Mouse (Mus musculus): ENCODE data around the gene Cep128. TPM values are rescaled to one million over a fixed set of nuclear protein-coding genes. Genes with fewer than 3 reads are reported as not detected.
A peak's percentile ranks its signal among the peaks of the same experiment; 100 is the strongest.

Cep128 gene
- polyA plus RNA-seq, 1 experiment from 2014 or later = 10.2 TPM

DNA sequence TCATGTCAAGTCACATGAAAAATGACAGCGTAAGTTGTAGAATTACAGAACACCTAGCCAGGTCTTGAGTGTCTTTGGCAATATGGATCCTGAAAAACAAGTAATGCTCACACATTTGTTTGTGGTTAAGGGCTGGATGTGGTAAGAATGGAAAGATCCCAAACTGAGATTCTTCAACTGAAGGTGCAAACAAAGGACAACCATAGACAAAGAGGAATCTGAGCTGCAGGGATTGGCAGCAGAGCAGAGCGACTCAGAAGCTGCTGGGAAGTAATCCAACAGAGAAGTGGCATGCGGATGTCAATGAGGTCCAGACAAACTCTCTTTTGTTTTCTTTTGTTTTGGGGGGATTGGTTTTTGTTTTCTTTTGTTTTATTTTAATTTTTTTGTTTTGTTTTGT lies 121.4 kb downstream of the Cep128 start:
- WGBS = 90% methylated on average over 3 of the region's 3 CpGs
- ATAC-seq (ENCODE audit: insufficient number of reproducible peaks, insufficient read depth, low FRiP score, low TSS enrichment, low read depth) = no peak
- H3K36me3 ChIP-seq = no peaks in the 10 kb centered on the region; the same call in 1 of the 2 replicates

DNA sequence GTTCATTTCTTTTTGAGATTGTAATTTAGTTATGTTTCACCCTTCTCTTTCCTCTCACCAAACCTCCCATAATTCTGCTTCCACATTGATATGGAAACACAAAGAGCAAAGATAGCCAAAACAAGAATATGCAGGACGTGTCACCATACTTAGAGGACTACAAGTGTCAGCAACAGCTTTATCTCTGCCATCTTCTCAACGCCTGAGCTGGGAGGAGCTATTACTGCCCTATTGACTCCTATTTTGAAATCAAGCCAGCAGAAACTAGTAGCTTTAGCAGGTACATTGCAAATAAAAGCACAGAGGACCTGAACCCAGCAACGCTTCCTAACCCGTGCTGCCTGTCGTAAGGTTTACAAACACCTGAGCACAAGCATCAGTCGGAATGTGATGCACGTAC lies 127.9 kb downstream of the Cep128 start:
- no peak overlapping the region for H3K27ac ChIP-seq
- no peaks in the 10 kb centered on the region for H3K27me3 ChIP-seq
- no peaks in the 10 kb centered on the region for H3K4me1 ChIP-seq (replicated peaks)
- no peaks in the 10 kb centered on the region for H3K9me3 ChIP-seq
- WGBS = 89% methylated on average over 7 of the region's 7 CpGs
- no peak for ATAC-seq (ENCODE audit: insufficient number of reproducible peaks, insufficient read depth, low FRiP score, low TSS enrichment, low read depth)
- no peaks in the 10 kb centered on the region; the same call in 1 of the 2 replicates for H3K36me3 ChIP-seq
- no peak overlapping the region for H3K4me2 ChIP-seq
- H3K4me3 ChIP-seq (replicated peaks) = no peak overlapping the region
- no peak overlapping the region for H3K9ac ChIP-seq (replicated peaks)

More for the DNA sequence above, 121.4 kb downstream of the Cep128 start:
- no peak overlapping the region for H3K4me2 ChIP-seq
- no peaks in the 10 kb centered on the region for H3K27me3 ChIP-seq
- H3K4me1 ChIP-seq (replicated peaks) = no peaks in the 10 kb centered on the region
- no peak overlapping the region for H3K9ac ChIP-seq (replicated peaks)
- H3K9me3 ChIP-seq = no peaks in the 10 kb centered on the region
- no peak overlapping the region for H3K27ac ChIP-seq
- no peak overlapping the region for H3K4me3 ChIP-seq (replicated peaks)

DNA sequence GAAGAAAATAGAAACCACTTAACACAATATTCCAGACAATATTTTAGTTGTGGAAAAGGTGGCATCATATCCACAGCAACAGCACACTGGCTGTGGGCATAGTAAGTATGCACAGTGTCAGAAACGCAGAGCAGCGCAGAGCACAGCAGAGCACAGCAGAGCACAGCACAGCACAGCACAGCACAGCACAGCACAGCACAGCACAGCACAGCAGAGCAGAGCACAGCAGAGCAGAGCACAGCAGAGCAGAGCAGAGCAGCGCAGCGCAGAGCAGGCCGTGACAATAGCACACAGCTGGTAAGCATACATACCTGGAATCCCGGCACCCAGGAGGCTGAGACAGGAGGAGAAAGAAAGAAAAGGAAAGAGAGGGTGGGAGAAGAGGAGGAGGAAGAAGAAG lies 129.4 kb downstream of the Cep128 start:
- no peak overlapping the region for H3K4me3 ChIP-seq (replicated peaks)
- ATAC-seq (ENCODE audit: insufficient number of reproducible peaks, insufficient read depth, low FRiP score, low TSS enrichment, low read depth) = no peak
- H3K9ac ChIP-seq (replicated peaks) = no peak overlapping the region
- no peak overlapping the region for H3K4me2 ChIP-seq
- H3K27ac ChIP-seq = no peak overlapping the region
- H3K9me3 ChIP-seq = no peaks in the 10 kb centered on the region
- H3K36me3 ChIP-seq = no peaks in the 10 kb centered on the region; the same call in 1 of the 2 replicates
- no peaks in the 10 kb centered on the region for H3K4me1 ChIP-seq (replicated peaks)
- no peaks in the 10 kb centered on the region for H3K27me3 ChIP-seq
- 98% methylated on average over 6 of the region's 6 CpGs for WGBS

DNA sequence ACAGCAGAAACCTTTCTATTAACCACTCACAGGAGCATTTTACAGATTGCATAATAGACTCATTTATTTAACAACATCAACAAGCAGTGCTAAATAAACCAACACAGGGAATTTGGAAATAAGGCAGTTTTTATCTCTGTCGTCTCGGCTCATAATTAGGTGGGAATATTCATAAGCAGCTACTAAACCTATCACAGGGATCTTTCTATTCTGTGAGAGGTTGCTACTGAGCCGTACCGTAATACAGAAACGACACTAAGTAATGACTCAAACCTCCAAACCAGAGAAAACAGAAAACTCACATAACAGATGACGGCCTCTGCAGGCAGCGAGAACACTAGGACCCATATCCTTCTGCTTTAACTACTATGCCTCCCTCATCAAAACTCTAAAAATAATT lies 163.6 kb downstream of the Cep128 start:
- Histone ChIP-seq H3K27me3 (no peaks in the 10 kb centered on the region), H3K4me2 (no peak overlapping the region), H3K4me1 (replicated peaks) (no peaks in the 10 kb centered on the region), H3K9ac (replicated peaks) (no peak overlapping the region), H3K9me3 (no peaks in the 10 kb centered on the region), H3K36me3 (no peaks in the 10 kb centered on the region), H3K27ac (no peak overlapping the region), H3K4me3 (replicated peaks) (no peak overlapping the region)
- WGBS = 91% methylated on average over 7 of the region's 7 CpGs
- ATAC-seq (ENCODE audit: insufficient number of reproducible peaks, insufficient read depth, low FRiP score, low TSS enrichment, low read depth) = no peak

DNA sequence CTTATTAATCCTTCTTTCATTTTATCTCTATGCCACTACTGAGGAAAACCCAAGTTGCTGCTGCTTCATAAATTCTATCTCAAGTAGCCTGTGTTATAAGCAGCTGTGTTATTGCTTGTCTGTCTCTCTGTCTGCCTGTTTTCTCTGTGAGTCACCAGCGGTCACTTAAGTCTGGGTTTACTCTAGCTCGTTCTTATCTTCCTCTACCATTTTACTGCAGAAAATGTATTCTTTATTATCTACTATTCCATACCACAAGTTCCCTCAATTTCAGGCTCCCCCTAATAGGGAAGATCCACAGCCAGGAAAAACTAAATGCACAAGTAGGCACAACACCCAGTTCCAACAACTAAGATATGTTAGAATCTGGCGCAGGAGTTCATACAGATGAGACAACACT lies 178.7 kb downstream of the Cep128 start:
- Histone ChIP-seq H3K27me3 (no peaks in the 10 kb centered on the region), H3K9me3 (peaks cover 3% of the 10 kb centered on the region; the same call in 1 of the 2 replicates), H3K4me1 (replicated peaks) (no peaks in the 10 kb centered on the region), H3K4me2 (no peak overlapping the region), H3K36me3 (no peaks in the 10 kb centered on the region), H3K4me3 (replicated peaks) (no peak overlapping the region), H3K9ac (replicated peaks) (no peak overlapping the region), H3K27ac (no peak overlapping the region)
- WGBS = 89% methylated on average over 3 of the region's 3 CpGs
- no peak for ATAC-seq (ENCODE audit: insufficient number of reproducible peaks, insufficient read depth, low FRiP score, low TSS enrichment, low read depth)

DNA sequence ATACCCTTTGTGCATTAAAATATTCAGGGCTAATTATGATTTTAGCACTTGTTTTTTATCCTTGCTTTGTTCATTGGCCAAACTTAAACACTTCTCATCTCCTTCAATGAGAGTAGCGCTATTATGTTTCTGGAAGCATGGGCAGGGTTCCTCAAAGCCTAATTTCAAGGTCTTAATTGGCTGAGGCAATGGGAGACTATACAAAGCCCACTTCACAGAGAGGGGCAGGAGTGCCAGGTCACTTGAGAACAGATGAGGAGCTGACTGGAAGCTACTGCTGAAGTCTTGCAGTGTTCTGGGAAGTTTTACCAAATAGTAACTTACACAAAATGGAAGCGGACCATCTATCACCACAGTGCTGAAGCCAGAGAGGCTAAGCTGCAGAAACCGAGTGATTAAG lies 179.9 kb downstream of the Cep128 start:
- Histone ChIP-seq H3K9me3 (peaks cover 3% of the 10 kb centered on the region; the same call in 1 of the 2 replicates), H3K4me3 (replicated peaks) (no peak overlapping the region), H3K36me3 (no peaks in the 10 kb centered on the region), H3K4me2 (no peak overlapping the region), H3K4me1 (replicated peaks) (no peaks in the 10 kb centered on the region), H3K27me3 (no peaks in the 10 kb centered on the region), H3K27ac (no peak overlapping the region), H3K9ac (replicated peaks) (no peak overlapping the region)
- no peak for ATAC-seq (ENCODE audit: insufficient number of reproducible peaks, insufficient read depth, low FRiP score, low TSS enrichment, low read depth)
- WGBS = 94% methylated on average over 3 of the region's 3 CpGs

DNA sequence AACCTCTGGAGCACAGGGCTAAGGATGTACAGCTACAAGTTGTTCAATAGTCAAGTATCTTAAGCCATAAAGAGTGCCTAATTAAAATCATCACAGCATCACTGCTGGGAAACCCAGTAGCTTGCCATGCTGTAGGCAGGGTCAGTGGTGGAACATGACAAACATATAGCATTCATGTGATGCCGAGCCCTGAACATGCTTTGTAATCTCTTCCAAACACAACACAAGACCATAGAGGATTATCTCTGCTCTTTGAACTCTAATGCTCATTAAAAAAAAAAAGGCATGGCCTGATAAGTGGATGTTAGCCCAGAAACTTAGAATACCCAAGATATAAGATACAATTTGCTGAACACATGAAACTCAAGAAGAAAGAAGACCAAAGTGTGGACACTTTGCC lies 181.7 kb downstream of the Cep128 start:
- WGBS = 86% methylated on average over 1 of the region's 1 CpGs
- Histone ChIP-seq H3K9ac (replicated peaks) (no peak overlapping the region), H3K27me3 (no peaks in the 10 kb centered on the region), H3K27ac (no peak overlapping the region), H3K4me2 (no peak overlapping the region), H3K36me3 (no peaks in the 10 kb centered on the region), H3K9me3 (no peaks in the 10 kb centered on the region), H3K4me3 (replicated peaks) (no peak overlapping the region), H3K4me1 (replicated peaks) (no peaks in the 10 kb centered on the region)
- no peak for ATAC-seq (ENCODE audit: insufficient number of reproducible peaks, insufficient read depth, low FRiP score, low TSS enrichment, low read depth)

DNA sequence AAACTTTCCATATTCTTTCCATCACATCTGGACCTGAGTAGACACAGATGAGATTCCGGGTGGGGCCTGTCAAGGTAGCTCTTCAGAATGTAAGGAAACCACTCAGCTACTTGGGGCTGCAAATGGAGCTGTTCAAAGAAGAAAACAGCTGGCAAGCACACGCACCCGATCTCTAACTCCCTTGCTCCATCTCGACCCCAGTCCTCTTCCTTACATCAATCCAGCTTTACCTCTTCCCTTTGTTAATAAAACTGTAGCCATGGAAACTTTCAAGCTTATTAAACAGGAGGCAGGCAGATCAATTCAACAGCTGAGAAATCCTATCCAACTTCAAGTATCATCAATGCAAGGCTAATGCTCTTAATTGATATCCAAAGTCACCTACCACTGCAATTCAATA lies 195.1 kb downstream of the Cep128 start:
- Histone ChIP-seq H3K4me1 (replicated peaks) (no peaks in the 10 kb centered on the region), H3K9me3 (no peaks in the 10 kb centered on the region), H3K4me3 (replicated peaks) (no peak overlapping the region), H3K4me2 (no peak overlapping the region), H3K27me3 (no peaks in the 10 kb centered on the region), H3K9ac (replicated peaks) (no peak overlapping the region), H3K27ac (no peak overlapping the region), H3K36me3 (no peaks in the 10 kb centered on the region)
- WGBS = 36% methylated on average over 4 of the region's 4 CpGs
- peak; percentile 66; the same call in 1 of the 2 replicates for ATAC-seq (ENCODE audit: insufficient number of reproducible peaks, insufficient read depth, low FRiP score, low TSS enrichment, low read depth)

DNA sequence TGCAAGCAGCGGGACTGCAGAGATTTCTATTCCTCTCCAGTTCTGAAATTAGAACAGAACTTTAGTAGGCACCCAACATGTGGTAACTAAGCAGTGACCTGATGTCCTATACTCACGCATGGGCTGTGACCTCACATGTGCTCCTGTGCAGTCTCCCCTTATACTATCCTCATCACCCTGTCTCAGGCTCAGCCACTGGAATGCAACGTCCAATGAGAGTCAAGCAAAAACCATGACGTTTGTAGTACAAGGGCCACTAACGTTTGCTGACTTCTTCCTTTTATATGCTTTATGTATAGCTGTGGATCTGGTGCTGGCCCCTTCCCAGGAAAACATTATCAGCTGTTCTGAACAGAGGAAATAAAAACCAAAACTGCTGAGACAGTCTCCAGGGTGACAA lies 198.6 kb downstream of the Cep128 start:
- Histone ChIP-seq H3K9me3 (no peaks in the 10 kb centered on the region), H3K27ac (no peak overlapping the region), H3K27me3 (no peaks in the 10 kb centered on the region), H3K4me3 (replicated peaks) (no peak overlapping the region), H3K4me2 (no peak overlapping the region), H3K9ac (replicated peaks) (no peak overlapping the region), H3K36me3 (no peaks in the 10 kb centered on the region), H3K4me1 (replicated peaks) (no peaks in the 10 kb centered on the region)
- no peak for ATAC-seq (ENCODE audit: insufficient number of reproducible peaks, insufficient read depth, low FRiP score, low TSS enrichment, low read depth)
- WGBS = 77% methylated on average over 5 of the region's 5 CpGs

DNA sequence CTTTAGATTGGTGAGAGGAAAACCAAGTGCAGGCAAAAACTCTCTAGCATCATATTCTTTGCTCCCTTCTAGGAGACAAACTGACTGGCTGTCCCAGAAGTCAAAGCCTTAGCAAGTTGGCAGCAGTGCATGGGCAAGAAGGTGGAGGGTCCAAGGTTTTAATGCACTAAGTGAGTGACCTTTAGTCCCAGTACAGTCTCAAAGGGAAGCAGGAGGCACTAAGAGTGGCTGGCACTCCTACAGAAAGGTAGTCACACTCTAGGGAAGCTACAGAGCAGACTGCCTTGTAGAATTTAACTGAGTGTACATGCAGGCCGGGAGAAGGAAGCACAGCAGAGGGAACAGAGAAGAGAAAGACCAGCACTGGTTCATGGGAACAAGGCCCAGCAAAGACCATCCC lies 199.6 kb downstream of the Cep128 start:
- no peaks in the 10 kb centered on the region for H3K36me3 ChIP-seq
- no peaks in the 10 kb centered on the region for H3K4me1 ChIP-seq (replicated peaks)
- WGBS = 80% methylated on average over 1 of the region's 1 CpGs
- no peak for ATAC-seq (ENCODE audit: insufficient number of reproducible peaks, insufficient read depth, low FRiP score, low TSS enrichment, low read depth)
- no peak overlapping the region for H3K27ac ChIP-seq
- H3K4me2 ChIP-seq = no peak overlapping the region
- no peaks in the 10 kb centered on the region for H3K27me3 ChIP-seq
- H3K9me3 ChIP-seq = no peaks in the 10 kb centered on the region
- no peak overlapping the region for H3K9ac ChIP-seq (replicated peaks)
- H3K4me3 ChIP-seq (replicated peaks) = no peak overlapping the region

DNA sequence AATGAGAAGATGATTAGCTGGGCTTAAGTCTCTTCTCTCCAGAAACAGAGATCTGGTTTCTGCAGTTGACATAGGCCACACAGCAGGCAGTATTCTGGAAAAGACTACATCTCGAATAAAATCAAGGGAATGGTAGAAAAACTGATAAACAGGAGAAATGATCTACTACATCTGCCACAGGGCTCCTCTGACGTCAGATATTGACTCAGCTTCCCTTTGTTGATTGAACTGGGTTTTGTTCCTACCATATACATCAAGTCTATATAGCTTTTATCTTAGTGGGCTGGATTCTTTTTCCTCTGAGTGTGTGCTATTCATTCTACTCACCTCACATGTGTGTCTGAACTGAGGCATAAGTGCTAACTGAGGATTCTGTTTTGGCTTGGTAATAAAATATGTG lies 200.3 kb downstream of the Cep128 start:
- Histone ChIP-seq H3K9me3 (no peaks in the 10 kb centered on the region), H3K4me1 (replicated peaks) (no peaks in the 10 kb centered on the region), H3K4me2 (no peak overlapping the region), H3K36me3 (no peaks in the 10 kb centered on the region), H3K9ac (replicated peaks) (no peak overlapping the region), H3K27me3 (no peaks in the 10 kb centered on the region), H3K4me3 (replicated peaks) (no peak overlapping the region), H3K27ac (no peak overlapping the region)
- 78% methylated on average over 2 of the region's 2 CpGs for WGBS
- no peak for ATAC-seq (ENCODE audit: insufficient number of reproducible peaks, insufficient read depth, low FRiP score, low TSS enrichment, low read depth)

DNA sequence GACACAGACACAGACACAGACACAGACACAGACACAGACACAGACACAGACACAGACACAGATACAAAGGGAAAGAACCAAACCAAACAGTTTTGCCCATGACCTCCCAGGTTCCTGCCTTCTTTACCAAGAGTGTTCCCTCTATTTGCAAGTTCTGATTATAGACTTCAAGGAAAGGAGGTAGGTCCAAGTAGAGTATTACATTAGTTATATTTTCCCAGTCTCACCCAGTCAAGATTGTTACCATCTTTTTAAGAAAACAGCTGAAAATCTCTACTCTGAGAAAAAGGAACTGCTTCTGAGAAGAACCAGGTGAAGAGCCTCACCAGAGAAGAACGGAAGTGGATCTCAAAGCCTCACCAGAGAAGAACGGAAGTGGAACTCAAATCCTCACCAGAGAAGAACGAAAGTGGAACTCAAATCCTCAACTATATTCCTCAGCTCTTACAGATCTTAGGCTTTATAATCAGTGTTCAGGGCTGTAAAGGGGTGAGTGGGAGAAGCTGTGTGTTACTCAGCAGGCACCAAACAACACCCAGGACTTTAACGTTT lies 200.8 kb downstream of the Cep128 start:
- ATAC-seq (ENCODE audit: insufficient number of reproducible peaks, insufficient read depth, low FRiP score, low TSS enrichment, low read depth) = no peak
- H3K27me3 ChIP-seq = no peaks in the 10 kb centered on the region
- H3K4me2 ChIP-seq = no peak overlapping the region
- no peaks in the 10 kb centered on the region for H3K36me3 ChIP-seq
- no peak overlapping the region for H3K27ac ChIP-seq
- H3K9ac ChIP-seq (replicated peaks) = no peak overlapping the region
- H3K4me3 ChIP-seq (replicated peaks) = no peak overlapping the region
- no peaks in the 10 kb centered on the region for H3K4me1 ChIP-seq (replicated peaks)
- 89% methylated on average over 4 of the region's 4 CpGs for WGBS
- H3K9me3 ChIP-seq = no peaks in the 10 kb centered on the region
